Mouse (Mus musculus) hindbrain, embryonic 11.5 days (tissue): ENCODE measurements around the gene Wdr53. TPM values are rescaled to one million over a fixed set of nuclear protein-coding genes. Genes with fewer than 3 reads are reported as not detected.
"Not testable (repeated sequence)": the region's sequence is repeated elsewhere in the genome, so short reads cannot be mapped to it uniquely, and the experiment has no call there.

ENCODE experiments used
- ATAC-seq: fragments of 200-750 bp; cut with Nextera tagmentation; 2 replicates; pipeline ENCODE4 v1.8.0; 2017; ENCODE audit warnings: mild to moderate bottlenecking, moderate TSS enrichment, moderate library complexity; ENCODE audit not compliant: low FRiP score
- DNase-seq: peaks from one replicate; pipeline ENCODE4 v3.0.0-alpha.2; 2015; ENCODE audit warnings: low spot score
- H3K27ac ChIP-seq: fragments of 300-500 bp; sonication (generic); 2 replicates; pipeline ENCODE4 v1.5.1; 2014; ENCODE audit warnings: mild to moderate bottlenecking, low read depth, low read length
- H3K27me3 ChIP-seq: fragments of 300-500 bp; sonication (generic); 2 replicates; pipeline ENCODE4 v1.6.1; 2014; ENCODE audit warnings: mild to moderate bottlenecking, low read length, moderate library complexity, mixed read lengths; ENCODE audit not compliant: control insufficient read depth, insufficient read depth
- H3K36me3 ChIP-seq: fragments of 300-500 bp; sonication (generic); 2 replicates; pipeline ENCODE4 v1.6.1; 2014; ENCODE audit warnings: mild to moderate bottlenecking, low read length, moderate library complexity, mixed read lengths; ENCODE audit not compliant: control insufficient read depth, insufficient read depth
- H3K4me1 ChIP-seq: fragments of 300-500 bp; sonication (generic); replicated peaks from 2 replicates; pipeline ENCODE4 v1.6.1; 2014; ENCODE audit warnings: low read length, mixed read lengths; ENCODE audit not compliant: control insufficient read depth, insufficient read depth
- H3K4me2 ChIP-seq: fragments of 300-500 bp; sonication (generic); replicated peaks from 2 replicates; pipeline ENCODE4 v1.6.1; 2014; ENCODE audit warnings: mild to moderate bottlenecking, low read depth, low read length
- H3K4me3 ChIP-seq: fragments of 300-500 bp; sonication (generic); 2 replicates; pipeline ENCODE4 v1.5.1; 2014; ENCODE audit warnings: low read depth, low read length
- H3K9ac ChIP-seq: fragments of 300-500 bp; sonication (generic); 2 replicates; pipeline ENCODE4 v1.6.1; 2014; ENCODE audit warnings: low read depth, low read length
- H3K9me3 ChIP-seq: fragments of 300-500 bp; sonication (generic); 2 replicates; pipeline ENCODE4 v1.6.1; 2016; ENCODE audit warnings: low read length; ENCODE audit not compliant: control insufficient read depth
- WGBS: fragments of 180-500 bp; shearing (Covaris S2); extraction: QIAGEN DNeasy Blood & Tissue Kit; methylation state at CpG from one replicate; pipeline ENCODE4 v1.1.7; 2014; 5-methylcytosine and 5-hydroxymethylcytosine counted together
- polyA plus RNA-seq: library from polyadenylated mRNA; unstranded; fragments of >200 nt; fragmentation: Nextera tagmentation; extraction: Ambion mirVana; gene quantifications from 2 replicates; pipeline ENCODE4 v1.2.1, GENCODE M21; 2014

Wdr53 gene
- polyA plus RNA-seq, 1 experiment from 2014 or later = 16.6 TPM

- peak; percentile 20 for DNase-seq
- Histone ChIP-seq H3K4me2 (no peak overlapping the region), H3K4me1 (no peaks in the 10 kb centered on the region), H3K9me3 (no peaks in the 10 kb centered on the region), H3K4me3 (no peak overlapping the region), H3K9ac (no peak overlapping the region), H3K27me3 (no peaks in the 10 kb centered on the region), H3K36me3 (no peaks in the 10 kb centered on the region), H3K27ac (no peak overlapping the region)
- no peak for ATAC-seq
- WGBS = 49% methylated on average over 9 of the region's 9 CpGs
These were observed 26.3 kb downstream of the Wdr53 start for GRCm38 (mm10) chr16:32273338-32273737.

DNA sequence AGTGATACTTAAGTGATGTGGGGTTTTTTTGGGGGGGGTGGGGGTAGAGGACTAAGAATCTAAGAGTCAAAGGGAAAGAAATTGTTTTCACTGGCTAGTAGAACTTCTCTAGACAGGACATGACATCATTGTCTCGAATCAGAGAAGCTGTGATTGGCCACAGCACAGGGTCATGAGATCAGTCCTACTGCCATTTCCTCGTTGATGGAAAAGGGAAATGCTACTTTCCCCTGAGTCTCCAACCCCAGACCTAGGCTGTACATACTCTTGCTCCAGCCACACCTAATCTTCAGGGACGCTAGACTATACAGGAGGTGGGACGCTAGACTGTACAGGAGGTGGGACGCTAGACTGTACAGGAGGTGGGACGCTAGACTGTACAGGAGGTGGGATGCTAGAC, 28.0 kb downstream of the Wdr53 start:
- Histone ChIP-seq H3K4me2 (no peak overlapping the region), H3K4me3 (no peak overlapping the region), H3K27ac (no peak overlapping the region), H3K36me3 (no peaks in the 10 kb centered on the region), H3K27me3 (no peaks in the 10 kb centered on the region), H3K4me1 (no peaks in the 10 kb centered on the region), H3K9me3 (no peaks in the 10 kb centered on the region), H3K9ac (no peak overlapping the region)
- WGBS = 88% methylated on average over 6 of the region's 6 CpGs
- no peak for ATAC-seq
- no peak for DNase-seq

DNA sequence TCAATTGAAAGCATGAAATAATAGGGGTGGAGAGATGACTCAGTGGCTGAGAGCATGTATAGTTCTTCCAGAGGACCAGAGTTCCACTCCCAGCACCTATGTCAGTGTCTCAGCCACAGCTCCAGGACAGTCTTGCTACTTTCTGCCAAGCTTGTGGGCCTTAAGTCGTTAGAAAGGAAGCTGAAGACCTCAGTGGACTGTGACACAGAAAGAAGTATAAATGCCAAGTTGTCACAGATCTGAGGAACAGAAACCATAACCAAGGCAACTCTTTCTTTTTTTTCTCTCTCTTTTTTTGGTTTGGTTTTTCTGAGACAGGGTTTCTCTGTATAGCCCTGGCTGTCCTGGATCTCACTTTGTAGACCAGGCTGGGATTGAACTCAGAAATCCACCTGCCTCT, 28.8 kb downstream of the Wdr53 start:
- Histone ChIP-seq H3K4me1 (no peaks in the 10 kb centered on the region), H3K9me3 (no peaks in the 10 kb centered on the region), H3K27me3 (no peaks in the 10 kb centered on the region), H3K4me2 (no peak overlapping the region), H3K36me3 (no peaks in the 10 kb centered on the region), H3K4me3 (no peak overlapping the region), H3K9ac (no peak overlapping the region), H3K27ac (no peak overlapping the region)
- ATAC-seq (no peak), DNase-seq (no peak)
- WGBS = 73% methylated on average over 1 of the region's 1 CpGs

DNA sequence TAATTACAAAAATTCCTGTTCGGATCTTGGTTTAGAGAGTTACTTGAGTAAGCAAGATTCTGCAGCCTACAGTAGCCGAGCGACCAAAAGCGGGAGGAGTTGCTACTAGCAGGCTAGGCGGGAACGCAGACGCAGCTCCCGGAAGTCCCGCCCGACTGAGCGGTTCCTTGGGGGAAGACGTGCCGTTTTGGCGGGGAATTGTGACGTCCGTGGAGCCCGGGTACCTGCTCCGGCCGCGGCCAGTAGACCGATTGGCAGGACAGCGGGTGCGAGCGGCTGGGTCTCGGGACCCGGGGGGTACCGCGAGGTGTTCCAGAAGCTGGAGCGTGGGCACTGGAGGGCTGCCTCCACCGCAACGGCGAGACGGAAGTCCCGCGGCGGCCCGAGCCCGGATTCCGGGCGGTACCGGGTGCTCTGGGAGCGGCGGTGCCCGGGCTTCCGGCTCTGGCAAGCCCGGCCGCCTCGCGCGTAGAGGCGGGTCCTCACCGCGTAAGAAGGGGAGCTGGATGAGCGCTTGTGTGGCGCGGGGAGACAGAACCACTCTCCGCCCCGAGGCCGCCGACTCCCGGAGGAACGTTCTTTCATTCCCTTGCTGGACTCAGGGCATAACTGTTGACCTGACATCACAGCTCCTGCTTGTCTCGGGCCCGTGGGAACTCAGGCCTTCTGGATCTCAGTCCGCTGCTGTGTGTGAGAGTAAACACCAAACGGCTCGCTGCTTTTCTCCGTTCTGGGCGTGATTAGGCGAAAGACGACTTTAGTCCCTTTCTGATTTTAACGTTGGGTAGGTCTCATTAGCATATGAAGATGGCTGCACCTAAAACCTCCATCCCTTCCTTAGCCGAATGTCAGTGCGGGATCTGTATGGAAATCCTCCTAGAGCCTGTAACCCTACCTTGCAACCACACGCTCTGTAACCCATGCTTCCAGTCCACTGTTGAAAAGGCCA, 30.6 kb downstream of the Wdr53 start, which contains the start of gene Rnf168:
Rnf168 (plus strand) TSS at position 152 of the 949 bp plus-strand sequence.
- Histone ChIP-seq H3K4me1 (no peaks in the 10 kb centered on the region), H3K4me2 (peak within 1 kb of the TSS; percentile 67), H3K27ac (peak within 1 kb of the TSS; percentile 86), H3K9me3 (no peaks in the 10 kb centered on the region), H3K36me3 (0 out of 2 replicates have a peak, but pooled peaks cover 2% of the 10 kb centered on the region), H3K27me3 (no peaks in the 10 kb centered on the region), H3K4me3 (peak within 1 kb of the TSS; percentile 75), H3K9ac (peak within 1 kb of the TSS; percentile 88)
- DNase-seq (peak; percentile 90), ATAC-seq (peak; percentile 91)
- WGBS = under 1% methylated on average over 71 of the region's 75 CpGs

DNA sequence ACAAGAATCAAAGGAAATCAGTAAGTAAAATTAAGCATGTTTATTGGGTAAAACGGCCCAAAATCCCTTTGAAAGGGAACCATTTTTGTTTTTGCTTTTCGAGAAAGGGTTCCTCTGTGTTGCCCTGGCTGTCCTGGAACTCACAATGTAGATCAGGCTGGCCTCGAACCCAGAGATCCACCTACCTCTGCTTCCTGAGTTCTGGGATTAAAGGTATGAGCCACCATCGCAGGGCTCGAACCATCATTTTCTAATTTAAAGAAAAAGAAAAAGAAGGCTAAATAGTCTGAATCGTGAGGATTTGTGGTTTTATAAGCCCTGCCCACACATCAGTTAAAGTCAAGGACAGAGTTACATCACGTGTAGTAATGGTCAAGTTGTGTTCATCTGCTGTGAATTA, 31.4 kb downstream of the Wdr53 start:
- H3K4me3 ChIP-seq = peak overlapping the region; percentile 75
- no peaks in the 10 kb centered on the region for H3K4me1 ChIP-seq
- H3K27ac ChIP-seq = peak overlapping the region; percentile 86; the same call in 1 of the 2 replicates
- no peak for DNase-seq
- 59% methylated on average over 7 of the region's 7 CpGs for WGBS
- no peaks in the 10 kb centered on the region for H3K27me3 ChIP-seq
- H3K9ac ChIP-seq = peak overlapping the region; percentile 88
- H3K36me3 ChIP-seq = 0 out of 2 replicates have a peak, but pooled peaks cover 2% of the 10 kb centered on the region
- no peak for ATAC-seq
- H3K9me3 ChIP-seq = no peaks in the 10 kb centered on the region
- H3K4me2 ChIP-seq = peak overlapping the region; percentile 67

- peak overlapping the region; percentile 8; the same call in 1 of the 2 replicates for H3K4me3 ChIP-seq
- ATAC-seq = no peak
- H3K9ac ChIP-seq = no peak overlapping the region
- H3K9me3 ChIP-seq = no peaks in the 10 kb centered on the region
- H3K4me1 ChIP-seq = no peaks in the 10 kb centered on the region
- no peak overlapping the region for H3K27ac ChIP-seq
- no peaks in the 10 kb centered on the region for H3K27me3 ChIP-seq
- H3K36me3 ChIP-seq = 0 out of 2 replicates have a peak, but pooled peaks cover 2% of the 10 kb centered on the region
- 96% methylated on average over 8 of the region's 8 CpGs for WGBS
- H3K4me2 ChIP-seq = no peak overlapping the region
- DNase-seq = no peak
These were observed 33.2 kb downstream of the Wdr53 start for GRCm38 (mm10) chr16:32280211-32280610.

GRCm38 (mm10) chr16:32282608-32283007, 35.6 kb downstream of the Wdr53 start:
- no peaks in the 10 kb centered on the region for H3K27me3 ChIP-seq
- H3K9ac ChIP-seq = no peak overlapping the region
- H3K4me2 ChIP-seq = no peak overlapping the region
- H3K4me3 ChIP-seq = no peak overlapping the region
- no peak overlapping the region for H3K27ac ChIP-seq
- ATAC-seq (no peak), DNase-seq (no peak)
- no peaks in the 10 kb centered on the region for H3K4me1 ChIP-seq
- H3K36me3 ChIP-seq = peaks cover 2% of the 10 kb centered on the region; the same call in 1 of the 2 replicates
- no peaks in the 10 kb centered on the region for H3K9me3 ChIP-seq

DNA sequence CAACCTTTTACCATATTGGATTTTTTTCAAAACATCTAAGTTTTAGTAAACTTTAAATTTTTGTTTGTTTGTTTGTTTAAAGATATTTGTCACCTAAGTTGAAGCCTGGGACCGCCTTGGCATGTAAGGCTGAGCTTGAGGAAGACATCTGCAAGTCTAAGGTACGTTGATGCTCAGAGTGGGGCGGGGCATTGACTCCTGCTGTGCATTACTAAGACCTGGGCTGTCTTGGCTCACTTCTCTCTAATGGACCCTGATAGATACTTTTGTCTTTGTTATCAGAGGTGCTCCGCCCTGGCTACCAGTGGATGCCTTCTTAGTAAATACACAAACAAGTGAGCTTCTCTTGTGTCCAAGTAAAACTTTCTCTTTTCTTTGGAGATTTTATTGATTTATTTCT, 44.8 kb downstream of the Wdr53 start:
- H3K9me3 ChIP-seq = no peaks in the 10 kb centered on the region
- H3K27me3 ChIP-seq = no peaks in the 10 kb centered on the region
- no peak overlapping the region for H3K4me2 ChIP-seq
- H3K4me1 ChIP-seq = no peaks in the 10 kb centered on the region
- no peak overlapping the region for H3K9ac ChIP-seq
- H3K27ac ChIP-seq = no peak overlapping the region
- DNase-seq (no peak), ATAC-seq (no peak)
- 95% methylated on average over 4 of the region's 4 CpGs for WGBS
- peaks cover 11% of the 10 kb centered on the region for H3K36me3 ChIP-seq
- H3K4me3 ChIP-seq = no peak overlapping the region

DNA sequence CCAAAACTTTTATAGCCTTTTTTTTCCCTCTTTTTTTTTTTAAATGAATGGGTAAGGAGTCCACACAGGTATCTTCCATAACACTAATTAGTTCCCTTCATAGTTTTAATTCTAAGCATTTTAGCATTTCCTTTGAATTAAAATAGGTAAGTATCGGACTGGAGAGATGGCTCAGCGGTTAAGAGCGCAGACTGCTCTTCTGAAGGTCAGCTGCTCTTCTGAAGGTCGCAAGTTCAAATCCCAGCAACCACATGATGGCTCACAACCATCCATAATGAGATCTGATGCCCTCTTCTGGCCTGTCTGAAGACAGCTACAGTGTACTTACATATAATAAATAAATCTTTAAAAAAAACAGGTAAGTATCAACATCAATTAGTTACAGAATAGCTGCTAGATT, 52.6 kb downstream of the Wdr53 start:
- H3K27me3 ChIP-seq, DNase-seq, H3K9me3 ChIP-seq, H3K9ac ChIP-seq, H3K4me1 ChIP-seq, ATAC-seq, H3K4me3 ChIP-seq, H3K4me2 ChIP-seq, H3K36me3 ChIP-seq, H3K27ac ChIP-seq: not testable (repeated sequence)
- over 99% methylated on average over 4 of the region's 4 CpGs for WGBS
